Mouse (Mus musculus): ENCODE measurements around the gene Dguok. TPM values are rescaled to one million over a fixed set of nuclear protein-coding genes. Genes with fewer than 3 reads are reported as not detected.

Dguok gene
- polyA plus RNA-seq, 1 experiment = 1.3 TPM

DNA sequence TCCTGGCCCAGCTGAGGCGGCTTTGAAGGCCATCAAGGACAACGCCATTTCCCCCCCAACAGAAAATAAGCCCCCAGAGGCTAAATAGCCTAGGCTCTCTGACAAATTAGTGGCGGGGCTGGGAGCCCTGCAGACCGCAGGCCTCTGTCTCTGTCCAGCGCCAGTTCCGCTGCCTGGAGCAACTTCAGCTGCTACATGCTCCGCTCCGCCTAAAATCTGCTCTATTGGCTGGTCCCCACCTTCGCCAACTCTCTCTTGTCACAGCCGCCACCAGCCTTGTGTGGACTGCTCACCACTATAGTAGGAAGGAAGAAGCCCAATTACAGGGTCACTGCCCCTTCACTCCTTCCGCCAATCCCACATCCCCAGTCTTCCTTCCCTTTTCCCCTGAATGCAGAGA, 53.1 kb downstream of the Dguok start:
- H3K36me3 ChIP-seq (ENCODE audit: control insufficient read depth) = peaks cover 13% of the 10 kb centered on the region

GRCm38 (mm10) chr6:83450451-83451303, 56.1 kb downstream of the Dguok start:
- Histone ChIP-seq H3K4me3 (replicated peaks) (no peak overlapping the region), H3K9me3 (ENCODE audit: control insufficient read depth, low read length) (no peaks in the 10 kb centered on the region), H3K36me3 (ENCODE audit: control insufficient read depth) (peaks cover 26% of the 10 kb centered on the region), H3K27me3 (ENCODE audit: control insufficient read depth) (peaks cover 4% of the 10 kb centered on the region), H3K4me1 (ENCODE audit: control insufficient read depth) (peaks cover 78% of the 10 kb centered on the region)
- TF ChIP-seq GATA1 (IDR thresholded peaks at IDR 0.05; ENCODE audit: low read length) (no peak), TAL1 (IDR thresholded peaks at IDR 0.05; ENCODE audit: low read length) (no peak)

More for the DNA sequence above, 53.1 kb downstream of the Dguok start:
- TF ChIP-seq TAL1 (IDR thresholded peaks at IDR 0.05; ENCODE audit: low read length) = no peak
- TF ChIP-seq GATA1 (IDR thresholded peaks at IDR 0.05; ENCODE audit: low read length) = no peak
- Histone ChIP-seq H3K27me3 (ENCODE audit: control insufficient read depth) (peaks cover 25% of the 10 kb centered on the region), H3K9me3 (ENCODE audit: control insufficient read depth, low read length) (no peaks in the 10 kb centered on the region), H3K4me3 (replicated peaks) (no peak overlapping the region), H3K4me1 (ENCODE audit: control insufficient read depth) (peaks cover 90% of the 10 kb centered on the region)

DNA sequence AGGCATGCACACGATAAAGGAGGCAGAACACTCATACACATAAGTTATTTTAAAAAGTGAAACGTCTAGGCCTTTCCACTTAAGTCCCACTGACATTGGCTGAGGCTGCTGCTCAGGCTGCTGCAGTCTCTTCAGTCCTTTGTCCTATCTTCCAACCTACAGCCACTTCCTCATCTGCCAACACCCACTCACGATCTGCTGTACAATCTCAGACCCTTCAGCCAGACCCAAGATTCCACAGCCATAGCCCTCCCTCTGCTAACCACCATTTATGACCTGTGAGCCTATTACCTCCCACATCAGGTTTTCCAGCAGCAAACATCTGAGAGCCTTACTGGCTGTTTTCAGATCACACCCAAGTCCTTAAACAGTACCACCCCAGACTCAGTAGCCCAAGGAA, 57.3 kb downstream of the Dguok start:
- Histone ChIP-seq H3K4me1 (ENCODE audit: control insufficient read depth) (peaks cover 69% of the 10 kb centered on the region), H3K9me3 (ENCODE audit: control insufficient read depth, low read length) (no peaks in the 10 kb centered on the region), H3K27me3 (ENCODE audit: control insufficient read depth) (no peaks in the 10 kb centered on the region), H3K4me3 (replicated peaks) (no peak overlapping the region), H3K36me3 (ENCODE audit: control insufficient read depth) (peaks cover 38% of the 10 kb centered on the region)
- TF ChIP-seq TAL1 (IDR thresholded peaks at IDR 0.05; ENCODE audit: low read length) (no peak), GATA1 (IDR thresholded peaks at IDR 0.05; ENCODE audit: low read length) (no peak)

- TF ChIP-seq GATA1 (IDR thresholded peaks at IDR 0.05; ENCODE audit: low read length) (no peak), TAL1 (IDR thresholded peaks at IDR 0.05; ENCODE audit: low read length) (no peak)
- Histone ChIP-seq H3K36me3 (ENCODE audit: control insufficient read depth) (peaks cover 40% of the 10 kb centered on the region), H3K4me1 (ENCODE audit: control insufficient read depth) (peaks cover 68% of the 10 kb centered on the region), H3K27me3 (ENCODE audit: control insufficient read depth) (no peaks in the 10 kb centered on the region), H3K4me3 (replicated peaks) (no peak overlapping the region), H3K9me3 (ENCODE audit: control insufficient read depth, low read length) (no peaks in the 10 kb centered on the region)
Measured at GRCm38 (mm10) chr6:83448911-83449310, 57.9 kb downstream of the Dguok start.

GRCm38 (mm10) chr6:83447031-83447430, 59.7 kb downstream of the Dguok start:
- H3K9me3 ChIP-seq (ENCODE audit: control insufficient read depth, low read length) = no peaks in the 10 kb centered on the region
- H3K36me3 ChIP-seq (ENCODE audit: control insufficient read depth) = peaks cover 43% of the 10 kb centered on the region
- TF ChIP-seq TAL1 (IDR thresholded peaks at IDR 0.05; ENCODE audit: low read length) = no peak
- no peak for TF ChIP-seq GATA1 (IDR thresholded peaks at IDR 0.05; ENCODE audit: low read length)
- no peaks in the 10 kb centered on the region for H3K27me3 ChIP-seq (ENCODE audit: control insufficient read depth)
- peaks cover 71% of the 10 kb centered on the region for H3K4me1 ChIP-seq (ENCODE audit: control insufficient read depth)
- no peak overlapping the region for H3K4me3 ChIP-seq (replicated peaks)

GRCm38 (mm10) chr6:83445796-83446195, 61.0 kb downstream of the Dguok start:
- H3K36me3 ChIP-seq (ENCODE audit: control insufficient read depth) = peaks cover 43% of the 10 kb centered on the region
- peaks cover 70% of the 10 kb centered on the region for H3K4me1 ChIP-seq (ENCODE audit: control insufficient read depth)
- no peaks in the 10 kb centered on the region for H3K9me3 ChIP-seq (ENCODE audit: control insufficient read depth, low read length)
- no peaks in the 10 kb centered on the region for H3K27me3 ChIP-seq (ENCODE audit: control insufficient read depth)
- H3K4me3 ChIP-seq (replicated peaks) = no peak overlapping the region
- no peak for TF ChIP-seq GATA1 (IDR thresholded peaks at IDR 0.05; ENCODE audit: low read length)
- no peak for TF ChIP-seq TAL1 (IDR thresholded peaks at IDR 0.05; ENCODE audit: low read length)

- Histone ChIP-seq H3K4me3 (replicated peaks) (peak overlapping the region; percentile 26), H3K36me3 (ENCODE audit: control insufficient read depth) (peaks cover 45% of the 10 kb centered on the region), H3K27me3 (ENCODE audit: control insufficient read depth) (no peaks in the 10 kb centered on the region), H3K4me1 (ENCODE audit: control insufficient read depth) (peaks cover 70% of the 10 kb centered on the region), H3K9me3 (ENCODE audit: control insufficient read depth, low read length) (no peaks in the 10 kb centered on the region)
- TF ChIP-seq GATA1 (IDR thresholded peaks at IDR 0.05; ENCODE audit: low read length) (no peak), TAL1 (IDR thresholded peaks at IDR 0.05; ENCODE audit: low read length) (no peak)
Measured at GRCm38 (mm10) chr6:83443441-83444340, 63.1 kb downstream of the Dguok start.

- Histone ChIP-seq H3K9me3 (ENCODE audit: control insufficient read depth, low read length) (no peaks in the 10 kb centered on the region), H3K4me1 (ENCODE audit: control insufficient read depth) (peaks cover 73% of the 10 kb centered on the region), H3K4me3 (replicated peaks) (peak overlapping the region; percentile 89), H3K27me3 (ENCODE audit: control insufficient read depth) (no peaks in the 10 kb centered on the region), H3K36me3 (ENCODE audit: control insufficient read depth) (peaks cover 53% of the 10 kb centered on the region)
- no peak for TF ChIP-seq GATA1 (IDR thresholded peaks at IDR 0.05; ENCODE audit: low read length)
- no peak for TF ChIP-seq TAL1 (IDR thresholded peaks at IDR 0.05; ENCODE audit: low read length)
Measured at GRCm38 (mm10) chr6:83442639-83443038, 64.1 kb downstream of the Dguok start.
